Mouse (Mus musculus): ENCODE data around the gene Tmem269.

DNA sequence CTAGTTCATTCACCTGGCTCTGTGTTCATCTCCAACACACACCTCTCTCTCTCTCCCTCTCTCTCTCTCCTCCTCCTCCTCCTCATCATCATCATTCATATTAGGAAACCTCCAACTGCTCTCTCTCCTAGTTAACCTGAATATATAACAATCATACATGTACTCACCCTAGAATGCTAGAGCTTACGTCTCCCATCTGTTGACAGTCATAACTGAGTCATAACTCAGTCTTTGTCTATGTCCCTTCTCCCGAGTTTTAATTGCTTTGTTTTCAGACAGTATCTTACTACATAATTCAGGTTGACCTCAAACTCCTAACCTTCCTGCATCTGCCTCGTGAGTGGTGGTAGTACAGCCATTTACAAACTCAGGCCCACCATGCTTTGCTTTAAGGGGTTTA is 26.7 kb downstream of the Tmem269 start:
- no peak for TF ChIP-seq ZC3H11A (IDR thresholded peaks at IDR 0.05; ENCODE audit: borderline replicate concordance, low read depth, low read length)
- TF ChIP-seq CHD2 (IDR thresholded peaks at IDR 0.05; ENCODE audit: low read depth, low read length): no peak

Measured in ES-E14 (cell line).